Mouse (Mus musculus) layer of hippocampus, adult 18-20 months (tissue): ENCODE results near the gene Rtn1. TPM values are rescaled to one million over a fixed set of nuclear protein-coding genes. Genes with fewer than 3 reads are reported as not detected.
A peak's percentile ranks its signal among the peaks of the same experiment; 100 is the strongest.

Experiments
- DNase-seq, 2 experiments: peaks; one replicate each; pipeline ENCODE4 v3.0.0; 2022; ENCODE audit warnings: low spot score in 2 of 2
- long read RNA-seq: library from polyadenylated mRNA; stranded (forward); transcript quantifications from one replicate; pipeline ENCODE4 v2.0.0, GENCODE M21; 2021
- total RNA-seq, 2 experiments: library from RNA; stranded (reverse); gene quantifications; 2 replicates each; pipeline ENCODE4 v1.2.3; 2021

Gene Rtn1
- total RNA-seq, result 1,000 to 10,000 TPM; 1,418 to 1,485 TPM
- long read RNA-seq, transcript Rtn1-201 (7 exons, 1,544 nt), result minor isoform, 587 of 1,383 reads
- long read RNA-seq, transcript Rtn1-202 (9 exons, 3,629 nt), result major isoform, 679 of 1,383 reads
- long read RNA-seq, partial matches to known transcripts, result 82 of 1,383 reads
- long read RNA-seq, other reads (novel, unspliced or antisense), result 34 of 1,383 reads

DNA sequence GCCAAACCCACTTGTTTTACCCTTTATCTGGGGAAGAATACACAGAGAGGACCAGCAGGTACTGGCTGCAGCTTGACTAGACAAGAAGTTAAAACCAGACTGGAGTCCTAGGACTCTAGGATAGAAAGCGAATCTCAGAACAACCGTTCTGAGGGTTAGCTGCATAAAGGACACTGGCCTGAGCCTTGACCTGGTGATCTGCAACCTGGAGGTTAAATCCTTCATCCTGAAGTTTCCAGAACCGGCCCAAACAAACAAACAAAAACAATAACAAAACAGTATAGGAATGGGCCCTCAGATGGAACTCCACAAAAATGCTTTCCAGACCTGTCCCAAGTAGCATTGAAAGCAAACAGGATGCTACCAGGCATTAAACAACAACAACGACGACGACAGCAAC, at the start of gene Rtn1:
Gene Rtn1, minus strand, starts transcription at position 101 of the 400 bp plus-strand sequence.
- DNase-seq, result no peak

GRCm38 (mm10) chr12:72453941-72454340, 45.1 kb upstream of the Rtn1 start:
- no peak for DNase-seq

DNA sequence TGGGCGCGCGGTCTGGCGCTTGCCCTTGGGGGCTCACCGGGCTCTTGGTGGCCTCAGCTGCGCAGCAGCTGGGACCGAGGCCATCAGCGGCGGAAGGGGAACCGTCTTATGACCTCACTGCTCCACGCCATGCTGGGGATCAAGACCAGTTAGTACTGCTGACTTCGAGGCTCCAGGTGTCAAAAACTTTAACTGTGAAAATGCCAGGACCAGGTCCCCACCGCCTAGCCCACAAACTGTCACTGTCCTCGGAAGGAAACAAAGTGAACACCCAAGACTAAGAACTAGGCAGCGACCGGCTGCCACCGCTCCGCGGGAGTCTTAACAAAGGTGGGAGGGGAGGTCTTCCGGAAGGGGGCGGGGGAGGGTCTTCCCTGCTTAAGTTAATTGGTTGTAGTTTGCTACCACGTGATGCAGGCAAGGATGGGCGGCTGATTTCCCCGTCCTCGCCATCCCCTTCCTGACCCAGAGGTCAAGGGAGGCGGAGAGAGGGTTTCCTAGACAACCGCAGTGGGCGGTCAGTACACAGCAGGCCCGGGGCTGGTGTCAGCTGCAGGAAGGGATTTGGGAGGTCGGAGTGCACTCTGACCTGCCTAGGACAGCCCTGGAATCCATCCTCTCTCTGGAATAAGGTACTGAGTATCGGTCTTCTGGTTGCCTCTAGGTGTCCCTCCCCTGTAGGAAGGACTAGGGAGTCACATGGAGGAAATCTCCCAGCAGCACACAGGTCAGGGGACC, 33.2 kb upstream of the Rtn1 start, which contains the start of gene Lrrc9:
Gene Lrrc9, plus strand, starts transcription at position 28 of the 738 bp plus-strand sequence.
- peak; percentile 14 to 24 for DNase-seq

DNA sequence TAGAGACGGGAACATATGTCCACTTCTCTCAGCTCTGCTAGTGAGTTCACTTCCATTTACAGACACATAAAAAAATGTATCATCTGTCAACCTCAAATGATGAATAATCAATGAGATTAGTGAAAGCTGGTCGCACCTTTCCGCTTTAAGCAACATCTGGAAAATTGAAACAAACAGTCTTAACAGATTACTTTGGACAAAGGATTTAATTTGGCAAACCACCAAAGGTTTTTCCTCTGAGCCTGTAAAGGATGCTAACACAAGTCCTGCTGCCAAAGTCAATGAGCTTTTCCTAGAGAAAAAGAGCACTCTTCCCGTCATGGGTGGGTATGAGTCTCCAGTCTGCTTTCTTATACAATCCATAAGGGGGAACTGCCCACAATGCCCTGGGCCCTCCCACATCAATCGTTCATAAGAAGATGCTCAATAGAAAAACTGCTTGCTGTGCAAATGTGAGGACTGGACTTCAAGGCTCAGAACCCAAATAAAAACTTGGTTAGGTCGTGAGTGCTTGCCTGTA, 30.2 kb upstream of the Rtn1 start:
- DNase-seq, result no peak

DNA sequence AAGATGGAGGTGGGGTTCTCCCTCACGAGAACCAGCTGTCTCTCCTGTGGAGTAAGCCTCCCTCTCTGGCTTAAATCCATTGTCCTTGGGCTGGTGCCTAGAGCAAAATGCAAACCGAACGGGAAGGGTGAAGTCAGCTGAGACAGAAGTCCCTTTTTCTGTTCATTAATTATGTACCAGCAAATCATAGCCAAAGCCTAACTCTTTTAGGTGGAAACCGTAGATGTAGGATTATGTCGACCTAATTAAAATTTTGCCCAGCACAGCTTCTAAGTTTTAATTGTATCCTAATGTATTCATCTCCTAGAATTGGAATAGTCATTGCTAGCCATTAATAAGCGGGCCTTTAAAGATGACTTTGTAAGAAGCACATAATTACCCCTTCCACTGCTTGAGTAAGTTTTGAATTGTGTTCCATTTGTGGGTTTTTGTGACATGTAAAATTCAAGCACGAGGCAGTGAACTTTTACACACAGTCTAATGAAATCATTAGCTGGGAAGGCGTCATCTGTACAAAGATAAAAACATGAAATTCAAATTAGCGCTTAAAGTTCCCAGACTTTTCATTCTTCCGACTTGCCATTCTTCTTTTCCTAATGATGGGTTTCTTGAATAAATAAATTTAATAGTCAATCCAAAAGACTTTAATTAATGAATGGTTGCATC, 29.0 kb upstream of the Rtn1 start:
- no peak for DNase-seq

GRCm38 (mm10) chr12:72433241-72433865, 24.5 kb upstream of the Rtn1 start:
- DNase-seq, result no peak

GRCm38 (mm10) chr12:72432209-72432608, 23.4 kb upstream of the Rtn1 start:
- DNase-seq, result no peak

DNA sequence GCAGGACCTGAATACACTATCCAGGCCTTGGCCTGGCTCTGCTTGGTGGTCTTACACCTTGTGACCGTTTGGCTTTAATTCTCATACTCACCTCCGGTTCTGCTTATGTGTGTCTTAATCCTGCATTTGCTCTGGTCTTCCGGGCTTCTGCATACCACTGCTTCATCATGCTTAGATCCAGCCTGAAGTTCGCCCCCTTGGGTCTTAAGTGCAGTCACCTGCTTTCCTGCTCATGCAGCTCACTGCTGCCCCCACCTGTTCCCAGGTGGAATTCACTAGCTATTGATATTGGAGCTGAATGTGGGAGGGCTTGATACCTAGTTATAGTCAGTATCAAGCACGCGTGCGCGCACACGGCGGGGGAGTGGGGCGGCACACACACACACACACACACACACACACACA, 18.9 kb upstream of the Rtn1 start:
- peak; percentile 75 to 91 for DNase-seq

- no peak for DNase-seq
These were observed 13.8 kb upstream of the Rtn1 start for GRCm38 (mm10) chr12:72422681-72423080.

- DNase-seq, result no peak
These were observed 8.9 kb upstream of the Rtn1 start for GRCm38 (mm10) chr12:72417762-72418161.

DNA sequence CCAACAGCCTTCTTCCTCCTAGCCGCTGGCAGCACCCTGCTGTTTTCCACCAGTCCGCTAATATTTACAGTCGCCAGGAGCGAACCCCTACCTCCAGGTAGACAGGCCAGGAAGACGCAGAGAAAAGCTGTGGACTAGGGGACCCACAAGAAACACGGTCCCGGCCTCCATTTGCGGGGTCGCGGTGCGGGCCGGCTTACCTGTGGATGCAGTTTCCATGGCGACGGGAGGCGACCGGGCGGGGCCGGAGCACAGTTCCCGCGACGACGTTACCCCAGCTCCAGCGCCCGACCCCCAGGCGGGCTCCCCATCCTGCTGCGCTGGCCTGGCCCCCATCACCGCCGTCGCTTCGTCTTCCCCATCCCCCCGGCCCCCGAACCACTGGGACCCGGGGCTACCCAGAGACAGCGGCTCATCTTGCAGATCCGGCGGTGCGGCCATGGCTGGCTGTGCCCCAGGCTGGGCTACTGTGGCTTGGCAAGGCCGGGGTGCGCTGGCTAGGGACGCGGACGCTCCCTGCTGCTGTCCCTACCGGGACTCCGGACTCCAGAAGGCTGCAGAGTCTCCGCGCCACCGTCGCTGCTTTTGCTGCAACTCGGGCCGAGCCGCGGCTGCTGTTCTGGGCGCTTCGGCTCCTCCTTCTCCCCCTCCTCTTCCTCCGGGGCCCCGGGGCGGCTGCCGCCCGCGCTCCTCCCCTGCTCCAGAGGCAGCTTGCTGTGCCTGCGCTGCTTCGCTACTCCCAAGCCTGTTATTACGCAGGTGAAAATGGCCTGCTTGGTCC, 553 bp downstream of the Rtn1 start:
- peak; percentile 72 to 84 for DNase-seq

GRCm38 (mm10) chr12:72407721-72408110, 1.1 kb downstream of the Rtn1 start:
- peak; percentile 19 to 34 for DNase-seq

DNA sequence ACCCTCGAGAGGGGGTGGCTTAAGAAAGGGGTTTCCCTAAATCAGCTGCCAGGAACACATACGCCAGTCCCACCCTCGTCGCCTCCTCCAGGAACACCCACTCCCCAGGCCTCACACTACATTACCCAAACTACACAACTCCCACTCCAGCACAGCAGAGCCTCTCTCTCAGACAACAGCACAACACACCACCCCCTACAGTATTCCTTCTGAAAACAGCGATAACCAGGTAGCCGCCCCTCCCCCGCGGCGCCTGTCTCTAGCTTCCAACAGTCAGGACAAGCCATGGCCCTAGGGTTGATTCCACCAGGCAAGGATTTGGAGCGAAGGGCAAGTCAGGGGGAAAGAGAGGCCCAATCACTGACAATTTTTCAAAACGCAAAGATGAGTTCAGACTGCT, 1.7 kb downstream of the Rtn1 start:
- peak; percentile 14 to 69 for DNase-seq

- no peak for DNase-seq
These were observed 3.8 kb downstream of the Rtn1 start for GRCm38 (mm10) chr12:72405031-72405430.

DNA sequence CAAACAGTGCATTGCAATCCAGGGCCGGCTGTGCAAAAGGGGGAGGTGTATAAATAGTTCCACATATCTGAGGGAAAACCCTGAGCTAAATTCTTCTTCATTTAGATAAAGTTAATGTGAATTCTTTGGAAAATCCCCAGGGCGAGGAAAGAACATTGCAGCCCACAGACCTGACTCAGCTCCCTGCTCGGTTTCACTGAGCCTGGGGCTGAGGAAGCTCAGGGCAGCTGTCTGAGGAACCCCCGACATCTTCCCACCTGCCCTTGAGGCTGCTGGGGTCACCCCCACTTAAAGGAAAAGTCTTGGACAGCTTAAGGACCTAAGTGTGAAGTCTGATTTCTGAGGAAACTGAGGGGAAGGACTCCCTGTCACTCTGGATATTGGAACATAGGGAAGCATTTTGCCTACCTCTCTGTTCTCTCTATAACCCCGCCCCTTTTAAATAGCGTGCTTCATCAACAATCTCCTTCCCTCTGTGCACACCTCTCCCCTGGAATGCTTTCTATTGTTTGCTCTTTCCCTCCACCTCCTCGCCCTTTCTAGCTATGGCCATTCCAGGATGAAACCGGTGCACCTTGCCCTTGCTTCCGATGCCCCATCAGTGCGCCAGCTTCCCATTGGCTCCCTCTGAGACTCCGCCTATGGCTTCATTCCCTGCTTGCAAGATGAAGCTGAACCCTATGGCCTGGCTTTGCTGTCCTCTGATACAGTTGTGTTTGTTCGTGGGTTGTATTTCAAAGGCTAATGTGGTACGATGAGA, 15.6 kb downstream of the Rtn1 start:
- DNase-seq, result peak in 1 of 2 experiments; percentile 46

DNA sequence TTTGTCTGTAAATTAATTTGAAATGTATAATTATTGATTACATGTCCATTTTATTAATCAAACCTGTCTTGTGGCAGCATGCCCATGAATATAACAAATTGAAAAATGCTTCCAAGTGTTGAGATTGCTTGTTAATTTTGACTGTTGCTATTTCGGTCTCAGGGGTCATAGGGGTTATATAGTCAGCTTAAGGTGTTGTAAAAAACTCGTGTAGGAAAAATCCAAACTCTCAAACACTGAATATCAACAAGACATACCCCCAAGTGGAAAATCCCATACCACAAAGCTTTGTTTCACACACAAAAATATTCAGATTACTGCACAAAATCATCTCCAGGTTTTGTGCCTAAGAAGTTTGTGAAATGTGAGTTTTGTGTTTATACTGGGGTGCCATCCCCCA, 18.5 kb downstream of the Rtn1 start:
- DNase-seq, result no peak

- DNase-seq, result peak in 1 of 2 experiments; percentile 49
These were observed 19.3 kb downstream of the Rtn1 start for GRCm38 (mm10) chr12:72389377-72390103.

DNA sequence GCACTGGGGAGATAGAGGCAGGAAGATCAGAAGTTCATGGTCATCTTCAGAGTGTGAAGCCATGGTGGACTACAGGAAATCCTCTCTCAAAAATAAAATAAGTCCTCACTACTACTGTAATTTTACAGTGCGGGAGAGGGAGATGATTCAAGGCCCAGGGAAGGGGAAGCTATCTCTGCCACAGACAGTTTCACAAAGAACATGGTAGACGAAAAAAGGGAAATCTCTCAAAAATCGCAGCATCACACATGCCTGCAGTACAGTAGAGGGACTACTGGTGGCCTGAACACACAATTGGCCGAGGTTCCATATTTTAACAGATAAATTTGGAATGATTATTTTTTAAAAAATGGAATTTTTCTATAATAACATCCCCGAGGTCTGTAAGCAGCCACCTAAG, 20.0 kb downstream of the Rtn1 start:
- no peak for DNase-seq

DNA sequence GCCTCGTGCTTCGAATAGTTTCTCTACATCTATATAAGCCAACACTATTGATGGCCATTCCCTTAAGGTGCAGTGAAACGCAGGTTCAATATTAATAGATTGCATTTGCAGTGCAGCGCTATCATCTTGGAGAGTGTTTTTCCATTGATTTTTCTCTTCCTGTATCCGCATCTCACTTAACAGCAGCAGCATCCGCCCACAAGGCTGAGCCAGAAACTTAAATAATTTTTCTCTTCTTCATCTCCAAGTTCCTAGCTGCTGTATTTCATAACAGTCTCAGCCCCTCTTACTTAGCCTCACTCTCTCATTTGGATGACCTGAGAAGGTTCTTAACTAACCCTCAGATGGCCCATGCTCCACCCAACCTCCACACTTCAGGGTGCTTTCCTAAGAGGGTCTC, 20.7 kb downstream of the Rtn1 start:
- no peak for DNase-seq
